Mouse (Mus musculus): ENCODE measurements around the gene Sorbs1. TPM values are rescaled to one million over a fixed set of nuclear protein-coding genes. Genes with fewer than 3 reads are reported as not detected.

Gene Sorbs1
- total RNA-seq, 1 experiment = 18.0 TPM

DNA sequence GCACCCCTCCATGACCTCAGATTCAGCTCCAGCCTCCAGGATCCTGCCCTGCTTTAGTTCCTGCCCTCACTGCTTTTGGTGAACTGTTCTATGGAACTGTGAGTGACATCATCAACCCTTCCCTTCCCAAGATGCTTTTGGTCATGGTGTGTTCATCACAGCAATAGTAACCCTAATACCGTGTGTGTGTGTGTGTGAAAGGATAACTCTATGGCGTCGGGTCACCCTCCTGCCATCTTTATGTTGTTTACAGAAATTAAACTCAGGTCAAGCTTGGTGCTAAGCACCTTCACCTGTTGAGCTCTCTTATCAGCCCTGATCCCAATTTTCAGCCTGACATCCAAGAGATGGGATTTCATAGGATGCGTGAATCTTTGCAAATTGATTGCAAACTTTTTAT, 162.7 kb downstream of the Sorbs1 start:
- DNase-seq (ENCODE audit: low read depth, low spot score) = no peak
- Histone ChIP-seq H3K4me3 (ENCODE audit: insufficient read depth in 1 of 2, low read depth in 1 of 2, low read length in 2 of 2, poor library complexity in 1 of 2, severe bottlenecking in 1 of 2) (no peak overlapping the region), H3K27ac (ENCODE audit: insufficient read depth, low read depth, low read length, poor library complexity, severe bottlenecking) (no peak overlapping the region), H3K9ac (ENCODE audit: insufficient read depth, low read depth, low read length, poor library complexity, severe bottlenecking) (no peak overlapping the region), H3K9me3 (ENCODE audit: control insufficient read depth, insufficient read depth, low read depth, low read length) (no peaks in the 10 kb centered on the region), H3K36me3 (ENCODE audit: control insufficient read depth, insufficient read depth, low read length, poor library complexity, severe bottlenecking) (no peaks in the 10 kb centered on the region), H3K4me1 (ENCODE audit: control insufficient read depth in 2 of 2, insufficient read depth in 2 of 2, low read length in 2 of 2, poor library complexity in 1 of 2) (peaks cover 8 to 11% of the 10 kb centered on the region in 2 experiments)
- in situ Hi-C loops (cut with MboI; ENCODE audit: low sequenced_read_pairs in 2 of 2, unreplicated experiment in 2 of 2) = no loop called here
- TF ChIP-seq HCFC1 (IDR thresholded peaks at IDR 0.05; ENCODE audit: borderline replicate concordance, insufficient read depth, low read length) (no peak), ZC3H11A (IDR thresholded peaks at IDR 0.05; ENCODE audit: borderline replicate concordance, low read depth, low read length) (no peak), CHD2 (IDR thresholded peaks at IDR 0.05; ENCODE audit: low read depth, low read length) (no peak), ZNF384 (IDR thresholded peaks at IDR 0.05; ENCODE audit: low read depth, low read length) (no peak), MAFK (IDR thresholded peaks at IDR 0.05; ENCODE audit: insufficient read depth, low read depth, low read length) (no peak)

DNA sequence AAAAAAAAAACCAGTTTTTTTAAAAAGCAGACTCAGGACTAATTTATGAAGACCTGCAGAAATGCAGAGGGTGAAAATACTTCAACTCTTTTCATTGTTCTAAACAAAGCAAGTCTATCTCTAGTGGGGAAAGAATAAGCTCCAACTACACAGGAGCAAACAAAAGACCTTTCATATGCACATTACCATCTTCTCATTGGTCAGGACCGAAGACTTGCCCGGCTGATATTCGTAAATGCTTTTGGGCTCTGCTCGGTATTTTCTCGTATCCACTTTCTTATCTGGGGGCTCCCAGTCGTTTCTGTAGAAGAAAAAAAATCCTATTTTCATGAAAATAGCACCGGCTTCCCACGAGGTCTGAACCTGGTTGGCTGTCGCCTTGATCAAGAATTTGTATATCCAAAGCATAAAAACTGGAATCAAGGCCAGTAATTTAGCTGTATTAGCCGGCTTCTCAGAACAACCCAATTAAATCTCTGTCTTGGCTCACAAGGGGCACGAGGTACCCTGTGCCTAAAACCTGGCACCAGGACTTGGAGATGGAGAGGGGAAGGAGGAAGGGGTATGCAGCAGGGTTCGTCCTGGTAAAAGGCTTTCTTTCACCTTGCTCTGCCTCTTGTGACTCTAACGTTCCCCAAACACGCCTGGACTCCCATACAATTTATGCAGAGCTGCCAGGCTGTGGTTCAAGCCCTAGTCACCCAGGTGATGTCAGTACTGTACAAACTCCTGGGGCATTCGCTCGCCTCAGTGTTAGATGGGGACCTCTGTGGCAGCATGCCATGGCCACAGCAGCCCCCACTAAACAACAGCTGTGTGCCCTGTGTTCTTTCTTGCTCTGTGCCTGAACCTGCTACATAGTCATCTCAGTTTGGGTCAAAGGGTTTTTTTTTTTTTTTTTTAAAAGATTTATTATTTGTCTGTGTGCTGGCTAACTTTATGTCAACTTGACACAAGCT, 163.6 kb downstream of the Sorbs1 start:
- in situ Hi-C loops (cut with MboI; ENCODE audit: low sequenced_read_pairs in 2 of 2, unreplicated experiment in 2 of 2) = loop anchor here in 1 of 2 experiments (25.0 kb wide), 1 partner anchor 187 kb away; no protein-coding TSS in a partner anchor
- Histone ChIP-seq H3K9ac (ENCODE audit: insufficient read depth, low read depth, low read length, poor library complexity, severe bottlenecking) (no peak overlapping the region), H3K4me3 (ENCODE audit: insufficient read depth in 1 of 2, low read depth in 1 of 2, low read length in 2 of 2, poor library complexity in 1 of 2, severe bottlenecking in 1 of 2) (no peak overlapping the region), H3K4me1 (ENCODE audit: control insufficient read depth in 2 of 2, insufficient read depth in 2 of 2, low read length in 2 of 2, poor library complexity in 1 of 2) (peaks cover 8 to 9% of the 10 kb centered on the region in 2 experiments), H3K27ac (ENCODE audit: insufficient read depth, low read depth, low read length, poor library complexity, severe bottlenecking) (no peak overlapping the region), H3K36me3 (ENCODE audit: control insufficient read depth, insufficient read depth, low read length, poor library complexity, severe bottlenecking) (no peaks in the 10 kb centered on the region), H3K9me3 (ENCODE audit: control insufficient read depth, insufficient read depth, low read depth, low read length) (no peaks in the 10 kb centered on the region)
- TF ChIP-seq CHD2 (IDR thresholded peaks at IDR 0.05; ENCODE audit: low read depth, low read length) (no peak), MAFK (IDR thresholded peaks at IDR 0.05; ENCODE audit: insufficient read depth, low read depth, low read length) (no peak), ZC3H11A (IDR thresholded peaks at IDR 0.05; ENCODE audit: borderline replicate concordance, low read depth, low read length) (no peak), ZNF384 (IDR thresholded peaks at IDR 0.05; ENCODE audit: low read depth, low read length) (peak; percentile 69; the same call in 1 of the 2 replicates), HCFC1 (IDR thresholded peaks at IDR 0.05; ENCODE audit: borderline replicate concordance, insufficient read depth, low read length) (no peak)
- DNase-seq (ENCODE audit: low read depth, low spot score) = no peak

GRCm38 (mm10) chr19:40349281-40349680, 164.3 kb downstream of the Sorbs1 start:
- H3K4me1 ChIP-seq (ENCODE audit: control insufficient read depth in 2 of 2, insufficient read depth in 2 of 2, low read length in 2 of 2, poor library complexity in 1 of 2) = peaks cover 8 to 9% of the 10 kb centered on the region in 2 experiments
- DNase-seq (ENCODE audit: low read depth, low spot score) = no peak
- in situ Hi-C loops (cut with MboI; ENCODE audit: low sequenced_read_pairs in 2 of 2, unreplicated experiment in 2 of 2) = loop anchor here in 1 of 2 experiments (25.0 kb wide), 1 partner anchor 188 kb away; no protein-coding TSS in a partner anchor
- H3K27ac ChIP-seq (ENCODE audit: insufficient read depth, low read depth, low read length, poor library complexity, severe bottlenecking) = no peak overlapping the region
- no peaks in the 10 kb centered on the region for H3K36me3 ChIP-seq (ENCODE audit: control insufficient read depth, insufficient read depth, low read length, poor library complexity, severe bottlenecking)
- no peak overlapping the region for H3K9ac ChIP-seq (ENCODE audit: insufficient read depth, low read depth, low read length, poor library complexity, severe bottlenecking)
- H3K4me3 ChIP-seq (ENCODE audit: insufficient read depth in 1 of 2, low read depth in 1 of 2, low read length in 2 of 2, poor library complexity in 1 of 2, severe bottlenecking in 1 of 2) = no peak overlapping the region
- TF ChIP-seq ZNF384 (IDR thresholded peaks at IDR 0.05; ENCODE audit: low read depth, low read length) (no peak), CHD2 (IDR thresholded peaks at IDR 0.05; ENCODE audit: low read depth, low read length) (no peak), ZC3H11A (IDR thresholded peaks at IDR 0.05; ENCODE audit: borderline replicate concordance, low read depth, low read length) (no peak), HCFC1 (IDR thresholded peaks at IDR 0.05; ENCODE audit: borderline replicate concordance, insufficient read depth, low read length) (no peak), MAFK (IDR thresholded peaks at IDR 0.05; ENCODE audit: insufficient read depth, low read depth, low read length) (no peak)
- H3K9me3 ChIP-seq (ENCODE audit: control insufficient read depth, insufficient read depth, low read depth, low read length) = no peaks in the 10 kb centered on the region

- DNase-seq (ENCODE audit: low read depth, low spot score) = no peak
- Histone ChIP-seq H3K27ac (ENCODE audit: insufficient read depth, low read depth, low read length, poor library complexity, severe bottlenecking) (no peak overlapping the region), H3K36me3 (ENCODE audit: control insufficient read depth, insufficient read depth, low read length, poor library complexity, severe bottlenecking) (no peaks in the 10 kb centered on the region), H3K9ac (ENCODE audit: insufficient read depth, low read depth, low read length, poor library complexity, severe bottlenecking) (no peak overlapping the region), H3K9me3 (ENCODE audit: control insufficient read depth, insufficient read depth, low read depth, low read length) (no peaks in the 10 kb centered on the region), H3K4me1 (ENCODE audit: control insufficient read depth in 2 of 2, insufficient read depth in 2 of 2, low read length in 2 of 2, poor library complexity in 1 of 2) (peaks cover 8 to 9% of the 10 kb centered on the region in 2 experiments), H3K4me3 (ENCODE audit: insufficient read depth in 1 of 2, low read depth in 1 of 2, low read length in 2 of 2, poor library complexity in 1 of 2, severe bottlenecking in 1 of 2) (no peak overlapping the region)
- in situ Hi-C loops (cut with MboI; ENCODE audit: low sequenced_read_pairs in 2 of 2, unreplicated experiment in 2 of 2) = loop anchor here in 1 of 2 experiments (25.0 kb wide), 1 partner anchor 189 kb away; no protein-coding TSS in a partner anchor
- TF ChIP-seq ZC3H11A (IDR thresholded peaks at IDR 0.05; ENCODE audit: borderline replicate concordance, low read depth, low read length) (no peak), CHD2 (IDR thresholded peaks at IDR 0.05; ENCODE audit: low read depth, low read length) (no peak), HCFC1 (IDR thresholded peaks at IDR 0.05; ENCODE audit: borderline replicate concordance, insufficient read depth, low read length) (no peak), MAFK (IDR thresholded peaks at IDR 0.05; ENCODE audit: insufficient read depth, low read depth, low read length) (no peak), ZNF384 (IDR thresholded peaks at IDR 0.05; ENCODE audit: low read depth, low read length) (no peak)
Observed at GRCm38 (mm10) chr19:40348652-40349051, 164.9 kb downstream of the Sorbs1 start.

Data from ES-E14 (cell line).